Mouse (Mus musculus) MEL (cell line): ENCODE results near the gene Tbc1d7. TPM values are rescaled to one million over a fixed set of nuclear protein-coding genes. Genes with fewer than 3 reads are reported as not detected.

Experiments used
- DNase-seq: peaks from one replicate; pipeline ENCODE4 v3.0.0; 2011; ENCODE audit warnings: low read depth, low spot score
- H3K27ac ChIP-seq: 2 replicates; pipeline ENCODE4 v1.5.1; 2012; ENCODE audit warnings: low read depth, mild to moderate bottlenecking, control low read depth, low read length, moderate library complexity; ENCODE audit not compliant: control insufficient read depth
- H3K27me3 ChIP-seq, 2 experiments: fragments of 150-350 bp in 1 of 2; sonication (generic) in 1 of 2; 2 replicates each; pipeline ENCODE4 v1.6.1; 2012; ENCODE audit warnings: low read length in 2 of 2, mild to moderate bottlenecking in 2 of 2, improper control_type of control experiment in 1 of 2, moderate library complexity in 1 of 2; ENCODE audit not compliant: insufficient read depth in 2 of 2, control insufficient read depth in 1 of 2
- H3K36me3 ChIP-seq, 2 experiments: 2 replicates each; pipeline ENCODE4 v1.6.1; 2012 to 2014; ENCODE audit warnings: low read length in 2 of 2, improper control_type of control experiment in 1 of 2, inconsistent platforms in 1 of 2, mild to moderate bottlenecking in 1 of 2; ENCODE audit not compliant: insufficient read depth in 2 of 2, control insufficient read depth in 1 of 2
- H3K4me1 ChIP-seq, 2 experiments: fragments of 150-350 bp in 1 of 2; sonication (generic) in 1 of 2; 2 replicates each; pipeline ENCODE4 v1.6.1; 2012; ENCODE audit warnings: low read length in 2 of 2, improper control_type of control experiment in 1 of 2, mild to moderate bottlenecking in 1 of 2; ENCODE audit not compliant: insufficient read depth in 2 of 2, control insufficient read depth in 1 of 2
- H3K4me3 ChIP-seq, 2 experiments: fragments of 150-350 bp in 1 of 2; sonication (generic) in 1 of 2; 2 replicates each; pipeline ENCODE4 v1.5.1; 2012; ENCODE audit warnings: low read depth in 2 of 2, low read length in 2 of 2, mild to moderate bottlenecking in 2 of 2, moderate library complexity in 2 of 2, control low read depth in 1 of 2, improper control_type of control experiment in 1 of 2; ENCODE audit not compliant: control insufficient read depth in 1 of 2, insufficient read depth in 1 of 2
- H3K79me2 ChIP-seq: 2 replicates; pipeline ENCODE4 v1.6.1; 2012; ENCODE audit warnings: mild to moderate bottlenecking, low read length, moderate library complexity; ENCODE audit not compliant: control insufficient read depth, poor library complexity, insufficient read depth
- H3K9ac ChIP-seq: 2 replicates; pipeline ENCODE4 v1.6.1; 2012; ENCODE audit warnings: low read depth, mild to moderate bottlenecking, control low read depth, low read length, moderate library complexity; ENCODE audit not compliant: control insufficient read depth, poor library complexity, severe bottlenecking
- H3K9me3 ChIP-seq: fragments of 150-350 bp; sonication (generic); replicated peaks from 2 replicates; pipeline ENCODE4 v1.6.1; 2012; ENCODE audit warnings: mild to moderate bottlenecking, low read length, improper control_type of control experiment, moderate library complexity; ENCODE audit not compliant: insufficient read depth
- BHLHE40 ChIP-seq: IDR thresholded peaks from 2 replicates; pipeline ENCODE4 v1.6.1; 2012; ENCODE audit warnings: low read depth, mild to moderate bottlenecking, inconsistent platforms, low read length, improper control_type of control experiment, borderline replicate concordance
- CHD1 ChIP-seq: IDR thresholded peaks from 2 replicates; pipeline ENCODE4 v1.6.1; 2012; ENCODE audit warnings: low read depth, mild to moderate bottlenecking, inconsistent platforms, low read length, improper control_type of control experiment
- CHD2 ChIP-seq: IDR thresholded peaks from 2 replicates; pipeline ENCODE4 v1.6.1; 2011; ENCODE audit warnings: low read length, improper control_type of control experiment
- CTCF ChIP-seq, 3 experiments: IDR thresholded peaks in 2 of 3; conservative IDR thresholded peaks in 1 of 3; 2 replicates each; pipeline ENCODE4 v1.5.1; 2011 to 2012; ENCODE audit warnings: low read length in 3 of 3, low read depth in 2 of 3, mild to moderate bottlenecking in 2 of 3, improper control_type of control experiment in 1 of 3, inconsistent platforms in 1 of 3, mixed read lengths in 1 of 3, moderate library complexity in 1 of 3; ENCODE audit not compliant: control insufficient read depth in 1 of 3, insufficient read depth in 1 of 3, poor library complexity in 1 of 3, severe bottlenecking in 1 of 3
- E2F4 ChIP-seq: IDR thresholded peaks from 2 replicates; pipeline ENCODE4 v1.6.1; 2011; ENCODE audit warnings: low read depth, low read length, improper control_type of control experiment, borderline replicate concordance
- ELF1 ChIP-seq: IDR thresholded peaks from 2 replicates; pipeline ENCODE4 v1.6.1; 2014; ENCODE audit warnings: low read depth, mild to moderate bottlenecking, inconsistent platforms, low read length, improper control_type of control experiment, moderate library complexity
- EP300 ChIP-seq, 2 experiments: IDR thresholded peaks; 2 replicates each; pipeline ENCODE4 v1.6.1; 2011; ENCODE audit warnings: improper control_type of control experiment in 2 of 2, low read length in 2 of 2, low read depth in 1 of 2, mild to moderate bottlenecking in 1 of 2
- GABPA ChIP-seq: IDR thresholded peaks from 2 replicates; pipeline ENCODE4 v1.6.1; 2012; ENCODE audit warnings: low read depth, mild to moderate bottlenecking, inconsistent platforms, low read length, improper control_type of control experiment, moderate library complexity
- GATA1 ChIP-seq: IDR thresholded peaks from 2 replicates; pipeline ENCODE4 v1.6.1; 2011; ENCODE audit warnings: low read depth, low read length, improper control_type of control experiment
- HCFC1 ChIP-seq: IDR thresholded peaks from 2 replicates; pipeline ENCODE4 v1.6.1; 2012; ENCODE audit warnings: low read depth, mild to moderate bottlenecking, inconsistent platforms, low read length, improper control_type of control experiment, moderate library complexity
- JUND ChIP-seq: IDR thresholded peaks from 2 replicates; pipeline ENCODE4 v1.6.1; 2011; ENCODE audit warnings: low read depth, mild to moderate bottlenecking, improper control_type of control experiment, low read length
- KAT2A ChIP-seq: conservative IDR thresholded peaks from 2 replicates; pipeline ENCODE4 v1.6.1; 2012; ENCODE audit warnings: low read depth, low read length, improper control_type of control experiment, inconsistent platforms
- MAFK ChIP-seq: IDR thresholded peaks from 2 replicates; pipeline ENCODE4 v1.6.1; 2011; ENCODE audit warnings: low read depth, mild to moderate bottlenecking, low read length, improper control_type of control experiment, borderline replicate concordance
- MAX ChIP-seq: IDR thresholded peaks from 2 replicates; pipeline ENCODE4 v1.6.1; 2011; ENCODE audit warnings: low read length, improper control_type of control experiment
- MAZ ChIP-seq: IDR thresholded peaks from 2 replicates; pipeline ENCODE4 v1.6.1; 2012; ENCODE audit warnings: low read depth, mild to moderate bottlenecking, inconsistent platforms, low read length, improper control_type of control experiment
- MEF2A ChIP-seq: IDR thresholded peaks from 2 replicates; pipeline ENCODE4 v1.6.1; 2014; ENCODE audit warnings: low read depth, mild to moderate bottlenecking, inconsistent platforms, low read length, improper control_type of control experiment; ENCODE audit not compliant: poor library complexity, insufficient replicate concordance, severe bottlenecking; ENCODE audit errors: extremely low read depth
- MXI1 ChIP-seq: IDR thresholded peaks from 2 replicates; pipeline ENCODE4 v1.6.1; 2011; ENCODE audit warnings: mild to moderate bottlenecking, low read depth, low read length, improper control_type of control experiment
- MYB ChIP-seq: IDR thresholded peaks from 2 replicates; pipeline ENCODE4 v1.6.1; 2011; ENCODE audit warnings: mild to moderate bottlenecking, low read depth, low read length, improper control_type of control experiment
- MYC ChIP-seq: IDR thresholded peaks from 2 replicates; pipeline ENCODE4 v1.6.1; 2011; ENCODE audit warnings: low read depth, mild to moderate bottlenecking, low read length, improper control_type of control experiment, moderate library complexity
- NELFE ChIP-seq: IDR thresholded peaks from 2 replicates; pipeline ENCODE4 v1.6.1; 2011; ENCODE audit warnings: low read depth, low read length, improper control_type of control experiment
- NRF1 ChIP-seq: IDR thresholded peaks from 2 replicates; pipeline ENCODE4 v1.6.1; 2014; ENCODE audit warnings: low read depth, mild to moderate bottlenecking, inconsistent platforms, low read length, improper control_type of control experiment, moderate library complexity; ENCODE audit not compliant: poor library complexity, insufficient read depth, severe bottlenecking
- POLR2A ChIP-seq, 2 experiments: IDR thresholded peaks; 2 replicates each; pipeline ENCODE4 v1.6.1; 2011 to 2012; ENCODE audit warnings: low read length in 2 of 2, mild to moderate bottlenecking in 2 of 2, control low read depth in 1 of 2, improper control_type of control experiment in 1 of 2, low read depth in 1 of 2, moderate library complexity in 1 of 2; ENCODE audit not compliant: control insufficient read depth in 1 of 2, insufficient read depth in 1 of 2, poor library complexity in 1 of 2
- POLR2AphosphoS2 ChIP-seq: IDR thresholded peaks from 2 replicates; pipeline ENCODE4 v1.6.1; 2011; ENCODE audit warnings: low read length, improper control_type of control experiment
- POLR2AphosphoS5 ChIP-seq: IDR thresholded peaks from 2 replicates; pipeline ENCODE4 v1.6.1; 2012; ENCODE audit warnings: low read depth, borderline replicate concordance, mild to moderate bottlenecking, inconsistent platforms, low read length, moderate library complexity, mixed read lengths
- RAD21 ChIP-seq: IDR thresholded peaks from 2 replicates; pipeline ENCODE4 v1.6.1; 2011; ENCODE audit warnings: mild to moderate bottlenecking, low read depth, low read length, improper control_type of control experiment
- RCOR1 ChIP-seq: IDR thresholded peaks from 2 replicates; pipeline ENCODE4 v1.6.1; 2012; ENCODE audit warnings: low read depth, mild to moderate bottlenecking, inconsistent platforms, low read length, improper control_type of control experiment
- SIN3A ChIP-seq: IDR thresholded peaks from 2 replicates; pipeline ENCODE4 v1.6.1; 2012; ENCODE audit warnings: low read length, improper control_type of control experiment, inconsistent platforms
- SMC3 ChIP-seq: IDR thresholded peaks from 2 replicates; pipeline ENCODE4 v1.6.1; 2011; ENCODE audit warnings: low read depth, low read length, improper control_type of control experiment
- TBP ChIP-seq: IDR thresholded peaks from 2 replicates; pipeline ENCODE4 v1.8.0; 2011; ENCODE audit warnings: low read depth, low read length, improper control_type of control experiment
- TCF12 ChIP-seq: IDR thresholded peaks from 2 replicates; pipeline ENCODE4 v1.6.1; 2014; ENCODE audit warnings: low read depth, mild to moderate bottlenecking, inconsistent platforms, low read length, improper control_type of control experiment, moderate library complexity
- UBTF ChIP-seq: IDR thresholded peaks from 2 replicates; pipeline ENCODE4 v1.6.1; 2012; ENCODE audit warnings: low read depth, mild to moderate bottlenecking, inconsistent platforms, low read length, improper control_type of control experiment, moderate library complexity, borderline replicate concordance; ENCODE audit not compliant: insufficient read depth
- USF1 ChIP-seq: IDR thresholded peaks from 2 replicates; pipeline ENCODE4 v1.6.1; 2014; ENCODE audit warnings: low read depth, mild to moderate bottlenecking, inconsistent platforms, low read length, improper control_type of control experiment, moderate library complexity
- USF2 ChIP-seq, 2 experiments: IDR thresholded peaks; 2 replicates each; pipeline ENCODE4 v1.6.1; 2011 to 2012; ENCODE audit warnings: improper control_type of control experiment in 2 of 2, low read length in 2 of 2, borderline replicate concordance in 1 of 2, inconsistent platforms in 1 of 2, low read depth in 1 of 2, mild to moderate bottlenecking in 1 of 2; ENCODE audit not compliant: insufficient read depth in 1 of 2
- ZC3H11A ChIP-seq: IDR thresholded peaks from 2 replicates; pipeline ENCODE4 v1.6.1; 2012; ENCODE audit warnings: low read depth, mild to moderate bottlenecking, inconsistent platforms, low read length, improper control_type of control experiment
- ZKSCAN1 ChIP-seq: IDR thresholded peaks from 2 replicates; pipeline ENCODE4 v1.6.1; 2012; ENCODE audit warnings: low read depth, mild to moderate bottlenecking, inconsistent platforms, low read length, improper control_type of control experiment, moderate library complexity
- ZMIZ1 ChIP-seq: IDR thresholded peaks from 2 replicates; pipeline ENCODE4 v1.6.1; 2012; ENCODE audit warnings: low read depth, mild to moderate bottlenecking, inconsistent platforms, low read length, improper control_type of control experiment, moderate library complexity
- ZNF384 ChIP-seq: IDR thresholded peaks from 2 replicates; pipeline ENCODE4 v1.6.1; 2012; ENCODE audit warnings: low read depth, mild to moderate bottlenecking, inconsistent platforms, low read length, improper control_type of control experiment
- polyA plus RNA-seq, 2 experiments: library from polyadenylated mRNA; stranded (reverse) in 1 of 2; unstranded in 1 of 2; fragments of >175 nt in 1 of 2; fragments of >200 nt in 1 of 2; gene quantifications; 2 replicates each; pipeline versions ENCODE4 v1.2.1 to v1.2.4; 2012; ENCODE audit warnings: low replicate concordance in 2 of 2, low read depth in 1 of 2; ENCODE audit not compliant: insufficient read length in 2 of 2, insufficient read depth in 1 of 2, missing spikeins in 1 of 2
- total RNA-seq: library from RNA; depleted of rRNA; stranded (reverse); fragments of 300-350 nt; gene quantifications from 2 replicates; pipeline ENCODE4 v1.2.3, GENCODE M21; 2012

Tbc1d7 gene
- total and polyA plus RNA-seq, 3 experiments: 11.6 to 29.4 TPM; not detected in 1

DNA sequence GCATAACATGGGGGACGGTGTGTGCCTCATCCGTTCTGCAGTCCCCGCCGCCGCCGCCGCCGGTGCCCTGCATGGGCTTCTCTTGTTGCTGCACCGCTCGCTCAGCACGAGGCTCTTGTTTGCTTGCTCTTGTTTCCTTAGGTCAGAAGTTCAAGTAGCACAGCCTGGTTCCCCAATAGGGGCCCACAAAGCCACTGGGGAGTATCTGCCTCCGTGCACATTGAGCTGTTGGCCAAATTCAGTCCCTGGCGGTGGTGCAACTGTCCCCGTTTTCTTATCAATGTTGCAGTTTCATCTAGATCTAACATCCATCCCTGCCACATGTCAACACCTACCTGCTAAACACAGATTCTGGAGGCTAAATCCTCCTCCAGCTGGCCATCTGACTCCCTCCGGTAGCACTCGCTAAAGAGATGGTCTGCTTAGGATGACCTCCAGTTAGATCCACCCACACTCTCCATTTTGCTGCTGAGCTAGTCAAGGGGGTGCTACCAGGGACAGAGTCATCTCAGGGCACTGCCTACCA is 37.7 kb upstream of the Tbc1d7 start:
- Histone ChIP-seq H3K4me1 (peaks cover 10 to 30% of the 10 kb centered on the region in 2 experiments), H3K9me3 (no peaks in the 10 kb centered on the region), H3K79me2 (no peaks in the 10 kb centered on the region), H3K36me3 (peaks cover 0 to 14% of the 10 kb centered on the region in 2 experiments; a peak in 2 of 4 replicates), H3K27ac (peak overlapping the region; percentile 39; the same call in 1 of the 2 replicates), H3K4me3 (peak overlapping the region; percentile 0 to 12; a peak in 2 of 4 replicates), H3K27me3 (no peaks in the 10 kb centered on the region), H3K9ac (no peak overlapping the region)
- DNase-seq: peak; percentile 62
- TF ChIP-seq RCOR1 (peak; percentile 55), ZMIZ1 (no peak), TCF12 (peak; percentile 91), MYB (peak; percentile 60; the same call in 1 of the 2 replicates), MXI1 (no peak), NRF1 (no peak), HCFC1 (no peak), MAZ (no peak), NELFE (no peak), UBTF (no peak), KAT2A (no peak; the same call in 1 of the 2 replicates), ZNF384 (no peak), TBP (no peak), POLR2A (IDR thresholded peaks at IDR 0.05; ENCODE audit: control insufficient read depth in 1 of 2, insufficient read depth in 1 of 2, low read depth in 1 of 2, low read length in 2 of 2, poor library complexity in 1 of 2) (no peak), CHD1 (no peak), GATA1 (peak; percentile 73), SMC3 (no peak), USF1 (0 out of 2 replicates have a peak, but pooled peaks have one; percentile 6), ZKSCAN1 (no peak), SIN3A (no peak), RAD21 (no peak), CTCF (IDR thresholded peaks at IDR 0.05 in 2 of 3, conservative IDR thresholded peaks at IDR 0.05 in 1 of 3; ENCODE audit: control insufficient read depth in 1 of 3, insufficient read depth in 1 of 3, low read depth in 2 of 3, low read length in 3 of 3, poor library complexity in 1 of 3, severe bottlenecking in 1 of 3) (no peak), POLR2AphosphoS5 (no peak), JUND (no peak), MEF2A (no peak), MYC (no peak), ELF1 (no peak), ZC3H11A (no peak), POLR2AphosphoS2 (no peak), USF2 (IDR thresholded peaks at IDR 0.05; ENCODE audit: borderline replicate concordance in 1 of 2, insufficient read depth in 1 of 2, low read depth in 1 of 2, low read length in 2 of 2) (no peak), BHLHE40 (peak; percentile 36; the same call in 1 of the 2 replicates), EP300 (IDR thresholded peaks at IDR 0.05; ENCODE audit: low read depth in 1 of 2, low read length in 2 of 2) (peak; percentile 70 to 88), MAFK (peak; percentile 33; the same call in 1 of the 2 replicates), E2F4 (no peak), CHD2 (no peak), GABPA (no peak), MAX (peak; percentile 39; the same call in 1 of the 2 replicates)
